Mouse (Mus musculus) lung, embryonic 16.5 days (tissue): ENCODE measurements around the gene Tbc1d20. TPM values are rescaled to one million over a fixed set of nuclear protein-coding genes. Genes with fewer than 3 reads are reported as not detected.

Source experiments
- ATAC-seq: fragments of 200-750 bp; cut with Nextera tagmentation; 2 replicates; pipeline ENCODE4 v1.8.0; 2017; ENCODE audit warnings: low read depth, mild to moderate bottlenecking, moderate library complexity
- H3K27ac ChIP-seq: fragments of 300-500 bp; sonication (generic); 2 replicates; pipeline ENCODE4 v1.5.1; 2014; ENCODE audit warnings: mild to moderate bottlenecking, control low read depth, low read length
- H3K27me3 ChIP-seq: fragments of 300-500 bp; sonication (generic); 2 replicates; pipeline ENCODE4 v1.6.1; 2014; ENCODE audit warnings: low read depth, low read length, mixed read lengths; ENCODE audit not compliant: control insufficient read depth, insufficient read depth
- H3K36me3 ChIP-seq: fragments of 300-500 bp; sonication (generic); 2 replicates; pipeline ENCODE4 v1.6.1; 2014; ENCODE audit warnings: low read length; ENCODE audit not compliant: control insufficient read depth, insufficient read depth
- H3K4me1 ChIP-seq: fragments of 300-500 bp; sonication (generic); replicated peaks from 2 replicates; pipeline ENCODE4 v1.6.1; 2014; ENCODE audit warnings: low read length, mixed read lengths; ENCODE audit not compliant: control insufficient read depth, insufficient read depth
- H3K4me2 ChIP-seq: fragments of 300-500 bp; sonication (generic); 2 replicates; pipeline ENCODE4 v1.6.1; 2014; ENCODE audit warnings: low read depth, low read length, control low read depth
- H3K4me3 ChIP-seq: fragments of 300-500 bp; sonication (generic); 2 replicates; pipeline ENCODE4 v1.5.1; 2014; ENCODE audit warnings: mild to moderate bottlenecking, low read length, control low read depth
- H3K9ac ChIP-seq: fragments of 300-500 bp; sonication (generic); 2 replicates; pipeline ENCODE4 v1.6.1; 2014; ENCODE audit warnings: low read length, control low read depth
- H3K9me3 ChIP-seq: fragments of 300-500 bp; sonication (generic); 2 replicates; pipeline ENCODE4 v1.6.1; 2016; ENCODE audit warnings: low read length; ENCODE audit not compliant: control insufficient read depth
- WGBS: fragments of 180-500 bp; shearing (Covaris S2); extraction: QIAGEN DNeasy Blood & Tissue Kit; methylation state at CpG from one replicate; pipeline ENCODE4 v1.1.7; 2014; 5-methylcytosine and 5-hydroxymethylcytosine counted together
- polyA plus RNA-seq: library from polyadenylated mRNA; unstranded; fragments of >200 nt; fragmentation: Nextera tagmentation; extraction: Ambion mirVana; gene quantifications from 2 replicates; pipeline ENCODE4 v1.2.1, GENCODE M21; 2015

The Tbc1d20 gene
- polyA plus RNA-seq, 1 experiment from 2014 or later: 39.2 TPM

- no peaks in the 10 kb centered on the region for H3K27me3 ChIP-seq
- no peaks in the 10 kb centered on the region for H3K9me3 ChIP-seq
- no peaks in the 10 kb centered on the region; the same call in 1 of the 2 replicates for H3K36me3 ChIP-seq
- no peak overlapping the region for H3K4me3 ChIP-seq
- 71% methylated on average over 4 of the region's 4 CpGs for WGBS
- H3K4me1 ChIP-seq: peaks cover 23% of the 10 kb centered on the region
- no peak overlapping the region for H3K4me2 ChIP-seq
- ATAC-seq: no peak
- no peak overlapping the region for H3K27ac ChIP-seq
- H3K9ac ChIP-seq: no peak overlapping the region
These were observed 39.8 kb downstream of the Tbc1d20 start for GRCm38 (mm10) chr2:152333345-152334006.

DNA sequence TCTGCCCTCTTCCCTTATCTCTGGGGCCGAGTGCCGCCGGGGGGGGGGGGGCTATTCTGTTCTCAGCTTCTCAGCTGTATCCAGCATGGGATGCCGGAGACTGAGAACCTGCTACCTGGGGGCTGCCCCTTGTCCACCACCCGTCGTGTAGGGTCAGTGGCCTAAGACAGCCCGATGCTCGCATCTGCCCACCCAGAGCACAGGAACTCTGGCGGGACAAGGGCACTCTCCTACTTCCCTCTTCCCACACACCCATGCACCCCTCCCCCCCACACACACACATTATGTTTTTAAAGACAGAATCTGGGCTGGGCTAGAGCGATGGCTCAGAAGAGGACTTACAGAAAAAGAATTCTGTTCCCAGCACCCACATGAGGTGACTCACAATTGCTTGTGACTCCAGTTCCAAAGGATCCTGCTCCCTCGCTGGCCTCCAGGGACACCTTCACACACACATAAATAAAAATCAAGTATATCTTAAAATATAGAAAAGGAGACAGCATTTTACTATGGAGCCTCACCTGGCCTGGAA lies 41.7 kb downstream of the Tbc1d20 start:
- no peak overlapping the region for H3K9ac ChIP-seq
- no peak overlapping the region for H3K27ac ChIP-seq
- ATAC-seq: no peak
- no peaks in the 10 kb centered on the region for H3K36me3 ChIP-seq
- no peaks in the 10 kb centered on the region for H3K27me3 ChIP-seq
- 34% methylated on average over 10 of the region's 11 CpGs for WGBS
- H3K4me2 ChIP-seq: no peak overlapping the region
- H3K4me3 ChIP-seq: no peak overlapping the region
- H3K9me3 ChIP-seq: no peaks in the 10 kb centered on the region
- peaks cover 21% of the 10 kb centered on the region for H3K4me1 ChIP-seq

DNA sequence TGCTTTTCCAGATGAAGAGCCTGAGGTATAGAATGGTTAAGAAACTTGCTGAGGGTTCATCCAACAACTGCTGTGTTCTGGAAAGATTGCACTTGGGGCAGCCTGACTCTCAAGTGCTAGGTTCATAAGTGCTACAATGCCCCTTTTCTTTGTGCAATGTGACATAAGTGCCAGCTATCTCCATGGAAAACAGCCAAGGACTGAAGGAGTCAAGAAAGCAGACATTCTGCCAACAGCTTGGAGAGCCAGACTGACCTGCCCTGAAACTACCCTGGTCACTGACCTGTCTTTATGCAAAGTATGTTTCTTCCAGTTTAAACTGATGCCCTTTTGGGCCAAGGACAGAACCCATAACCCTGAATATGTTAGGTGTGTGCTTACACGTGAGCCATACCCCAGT lies 43.2 kb downstream of the Tbc1d20 start:
- Histone ChIP-seq H3K4me3 (no peak overlapping the region), H3K4me2 (no peak overlapping the region), H3K36me3 (no peaks in the 10 kb centered on the region), H3K9ac (no peak overlapping the region), H3K9me3 (no peaks in the 10 kb centered on the region), H3K27ac (peak overlapping the region; percentile 79), H3K27me3 (no peaks in the 10 kb centered on the region), H3K4me1 (peaks cover 9% of the 10 kb centered on the region)
- peak; percentile 18; the same call in 1 of the 2 replicates for ATAC-seq
- WGBS: 42% methylated on average over 1 of the region's 1 CpGs

DNA sequence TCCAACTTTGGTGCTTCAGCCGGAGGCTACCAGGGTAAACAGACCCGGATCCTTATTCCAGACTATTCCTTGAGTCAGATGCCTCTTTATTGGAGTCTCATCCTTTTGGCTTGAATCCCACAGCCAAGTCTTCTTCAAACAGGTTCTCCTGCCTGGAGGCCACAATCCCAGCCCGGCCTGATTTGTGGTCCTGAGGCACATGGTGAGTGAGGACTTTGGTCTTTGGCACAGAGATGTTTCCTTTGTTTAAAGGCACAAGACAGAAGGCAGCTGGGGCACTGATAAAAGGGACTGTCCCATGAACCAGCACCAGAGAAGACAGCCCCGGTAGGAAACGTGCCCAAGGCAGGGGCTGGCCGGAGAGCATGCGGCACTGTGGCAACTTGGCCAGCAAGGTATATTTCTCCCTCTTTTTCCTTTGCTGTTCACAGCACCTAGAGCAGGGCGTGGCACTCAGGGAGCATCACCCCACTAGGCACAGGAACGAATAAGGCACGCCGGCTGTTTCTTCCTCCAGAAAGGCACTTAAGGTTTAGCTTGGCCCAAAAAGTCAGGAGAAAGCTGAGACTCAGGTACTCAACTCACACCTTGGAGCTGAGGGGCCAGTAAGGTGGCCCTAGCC lies 44.1 kb downstream of the Tbc1d20 start:
- Histone ChIP-seq H3K9me3 (no peaks in the 10 kb centered on the region), H3K4me1 (peaks cover 9% of the 10 kb centered on the region), H3K27me3 (no peaks in the 10 kb centered on the region), H3K4me3 (no peak overlapping the region), H3K4me2 (no peak overlapping the region), H3K27ac (peak overlapping the region; percentile 75), H3K36me3 (no peaks in the 10 kb centered on the region), H3K9ac (no peak overlapping the region)
- no peak for ATAC-seq
- 80% methylated on average over 11 of the region's 11 CpGs for WGBS

DNA sequence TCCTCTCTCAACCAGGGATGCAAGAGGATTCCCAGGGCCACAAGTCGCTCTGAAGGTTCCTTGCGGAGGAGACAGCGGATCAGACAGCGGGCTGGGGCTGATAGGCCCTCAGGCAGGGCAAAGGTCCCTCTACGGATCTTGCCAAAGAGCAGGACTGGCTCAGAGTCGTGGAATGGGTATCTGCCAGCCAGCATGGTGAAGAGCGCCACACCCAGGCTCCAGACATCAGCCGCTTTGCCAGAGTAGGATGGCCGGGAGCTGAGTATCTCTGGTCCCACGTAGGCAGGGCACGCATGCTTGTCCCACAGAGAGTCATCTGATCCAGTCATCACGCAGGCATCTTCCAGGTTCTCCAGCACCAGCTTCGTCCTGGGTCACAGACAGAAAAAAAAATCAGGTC lies 44.7 kb downstream of the Tbc1d20 start:
- 77% methylated on average over 13 of the region's 13 CpGs for whole genome bisulfite sequencing
- 0 out of 2 replicates have a peak overlapping the region, but pooled peaks have one; percentile 75 for H3K27ac ChIP-seq
- H3K9ac ChIP-seq: no peak overlapping the region
- no peak for ATAC-seq
- H3K4me2 ChIP-seq: no peak overlapping the region
- peaks cover 9% of the 10 kb centered on the region for H3K4me1 ChIP-seq
- no peaks in the 10 kb centered on the region for H3K36me3 ChIP-seq
- H3K27me3 ChIP-seq: peaks cover 2% of the 10 kb centered on the region; the same call in 1 of the 2 replicates
- H3K4me3 ChIP-seq: no peak overlapping the region
- H3K9me3 ChIP-seq: no peaks in the 10 kb centered on the region

DNA sequence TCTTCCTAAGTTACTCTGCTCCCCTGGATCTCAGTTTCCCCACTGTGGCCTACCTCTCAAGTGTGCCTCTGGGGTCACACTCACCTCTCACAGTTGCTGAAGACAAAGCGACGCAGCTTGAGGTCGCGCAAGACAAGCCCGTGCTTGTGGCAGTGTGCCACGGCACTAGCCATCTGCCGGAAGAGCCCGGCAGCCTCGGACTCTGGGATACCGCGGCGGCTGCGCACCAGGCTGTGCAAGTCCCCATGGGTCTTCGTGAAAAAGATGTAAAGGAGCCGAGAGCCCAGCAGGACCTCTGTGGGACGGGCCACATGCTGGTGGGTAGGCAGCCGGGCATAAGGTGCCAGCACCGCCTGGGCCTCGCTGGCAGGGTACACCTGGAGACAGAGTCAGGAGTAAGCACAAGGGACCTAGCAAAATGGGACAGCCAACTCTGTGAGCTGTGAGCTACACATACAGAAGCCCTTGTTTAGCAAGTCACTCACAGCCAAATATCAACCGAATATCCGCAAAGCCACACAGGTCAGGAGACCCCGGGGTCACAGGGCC lies 46.1 kb downstream of the Tbc1d20 start:
- Histone ChIP-seq H3K4me2 (no peak overlapping the region), H3K4me1 (peaks cover 15% of the 10 kb centered on the region), H3K9ac (no peak overlapping the region), H3K4me3 (no peak overlapping the region), H3K27ac (no peak overlapping the region), H3K36me3 (no peaks in the 10 kb centered on the region), H3K27me3 (peaks cover 2% of the 10 kb centered on the region; the same call in 1 of the 2 replicates), H3K9me3 (no peaks in the 10 kb centered on the region)
- no peak for ATAC-seq
- 84% methylated on average over 22 of the region's 22 CpGs for WGBS

DNA sequence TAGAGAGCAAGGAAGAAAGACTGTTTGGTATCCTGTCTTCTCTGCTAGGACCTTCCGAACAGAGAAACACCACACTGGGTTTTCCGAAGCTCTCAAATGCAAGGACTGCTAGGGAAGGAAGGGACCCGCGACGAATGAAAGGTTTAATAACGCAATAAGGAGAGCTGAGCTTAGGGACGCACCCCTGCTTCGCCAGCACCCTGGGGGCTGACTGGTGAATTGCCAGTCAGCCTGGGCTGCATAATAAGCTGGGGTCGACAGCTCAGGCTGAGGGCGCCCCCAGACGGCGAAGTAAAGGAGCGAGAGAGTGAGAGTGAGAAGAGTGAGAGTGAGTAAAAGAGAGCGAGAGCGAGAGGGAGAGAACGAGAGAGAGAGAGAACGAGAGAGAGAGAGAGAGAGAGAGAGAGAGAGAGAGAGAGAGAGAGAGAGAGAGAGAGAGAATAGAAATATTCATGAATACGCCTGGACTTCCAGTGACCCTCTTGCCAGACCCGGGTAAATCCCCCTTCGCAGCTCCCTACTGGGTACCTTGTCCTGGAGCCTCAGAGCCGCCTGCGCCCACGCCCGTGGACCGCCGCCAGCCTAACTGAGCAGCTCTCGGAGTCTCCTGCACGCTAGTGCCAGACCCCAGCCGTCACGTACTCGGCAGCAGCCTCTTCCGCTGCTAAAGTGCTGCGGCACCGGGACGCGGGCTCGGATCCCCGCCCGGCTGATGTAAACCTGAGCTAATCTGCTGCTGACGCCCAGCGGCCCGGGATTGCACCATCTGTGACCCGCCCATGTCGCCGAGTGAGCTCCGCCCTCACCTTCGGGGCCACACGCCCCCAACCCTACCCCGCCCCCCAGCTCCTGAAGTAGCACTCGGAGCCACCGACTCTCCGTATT lies 49.9 kb downstream of the Tbc1d20 start, which contains the start of gene Trib3:
Gene Trib3 (minus strand): TSS at position 704 of the 885 bp plus-strand sequence.
- under 1% methylated on average over 52 of the region's 52 CpGs for WGBS
- Histone ChIP-seq H3K4me1 (peaks cover 6% of the 10 kb centered on the region), H3K4me2 (peak within 1 kb of the TSS; percentile 94), H3K27ac (peak within 1 kb of the TSS; percentile 60), H3K27me3 (peaks cover 2% of the 10 kb centered on the region; the same call in 1 of the 2 replicates), H3K9me3 (no peaks in the 10 kb centered on the region), H3K36me3 (no peaks in the 10 kb centered on the region), H3K4me3 (peak within 1 kb of the TSS; percentile 59), H3K9ac (peak within 1 kb of the TSS; percentile 68)
- peak; percentile 91 for ATAC-seq

DNA sequence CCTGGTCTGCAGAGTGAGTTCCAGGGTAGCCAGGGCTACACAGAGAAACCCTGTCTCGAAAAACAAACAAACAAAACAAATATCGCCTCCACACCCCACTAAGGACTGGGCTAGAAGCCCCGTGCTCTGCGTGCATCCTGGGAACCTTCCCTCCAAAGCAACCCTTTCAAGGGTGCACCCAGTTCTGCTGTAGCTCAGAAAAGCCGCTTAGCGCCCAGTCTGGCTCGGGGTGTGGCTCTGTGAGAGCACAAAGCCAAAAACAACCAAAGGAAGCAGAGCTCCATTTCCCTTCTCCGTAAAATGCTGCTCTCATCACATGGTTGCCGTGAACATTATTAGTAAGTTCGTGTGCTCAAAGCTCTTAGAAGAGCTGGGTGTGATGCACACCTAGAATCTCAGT lies 50.7 kb downstream of the Tbc1d20 start:
- Histone ChIP-seq H3K4me3 (peak overlapping the region; percentile 59), H3K27me3 (peaks cover 2% of the 10 kb centered on the region; the same call in 1 of the 2 replicates), H3K4me1 (peaks cover 6% of the 10 kb centered on the region), H3K36me3 (no peaks in the 10 kb centered on the region), H3K4me2 (peak overlapping the region; percentile 94), H3K27ac (no peak overlapping the region), H3K9me3 (no peaks in the 10 kb centered on the region), H3K9ac (peak overlapping the region; percentile 68)
- 9% methylated on average over 10 of the region's 10 CpGs for WGBS
- ATAC-seq: peak; percentile 4
